ENCODE assay signal across 8 mouse cellular contexts in the genomic region with DNA sequence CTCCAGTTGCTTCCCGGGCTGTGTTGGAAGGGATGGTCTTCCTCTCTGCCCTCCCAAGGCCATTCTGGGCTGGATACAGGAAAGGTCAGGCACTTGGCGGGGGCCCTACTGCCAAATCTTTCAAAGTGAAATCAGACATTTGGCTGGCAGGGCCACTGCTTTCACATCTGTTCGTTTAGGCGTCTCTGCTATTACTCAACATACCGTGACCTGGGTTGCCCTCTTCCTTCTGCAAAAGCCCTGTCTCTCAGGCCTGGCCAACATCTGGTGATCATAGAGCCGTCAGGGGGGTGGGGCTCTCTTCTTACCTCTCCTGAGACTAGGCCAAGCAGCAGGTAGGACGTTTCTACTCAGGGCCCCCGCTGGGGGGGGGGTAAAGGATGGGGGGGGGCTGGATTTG. TPM values are rescaled to one million over a fixed set of nuclear protein-coding genes. Genes with fewer than 3 reads are reported as not detected.
DNase-seq lines count a peak whose midpoint lies in the region; ATAC-seq and TF ChIP-seq lines count a peak whose summit lies in the region.

No protein-coding gene starts in this region.

- no peak for TF ChIP-seq POLR2A in liver, adult 2 months (IDR thresholded peaks at IDR 0.05; ENCODE audit: extremely low read depth, insufficient read depth, low read length)

- H3K27me3 ChIP-seq in liver, adult 2 months (ENCODE audit: control insufficient read depth, insufficient read depth, low read length): no peaks in the 10 kb centered on the region
- H3K27me3 ChIP-seq in embryonic facial prominence, embryonic 12.5 days: 0 out of 2 replicates have a peak, but pooled peaks cover 2% of the 10 kb centered on the region

- no peak overlapping the region for H3K4me2 ChIP-seq in embryonic facial prominence, embryonic 12.5 days (replicated peaks)

- no peak overlapping the region for H3K4me3 ChIP-seq in liver, adult 2 months (ENCODE audit: insufficient read depth, low read depth, low read length)
- no peak overlapping the region for H3K4me3 ChIP-seq in embryonic facial prominence, embryonic 12.5 days

- no peaks in the 10 kb centered on the region for H3K79me2 ChIP-seq in liver, adult 2 months (ENCODE audit: control insufficient read depth, insufficient read depth, low read length)

- no peaks in the 10 kb centered on the region for H3K4me1 ChIP-seq in liver, adult 2 months (ENCODE audit: control insufficient read depth, insufficient read depth, low read length)
- H3K4me1 ChIP-seq in embryonic facial prominence, embryonic 12.5 days: peaks cover 32% of the 10 kb centered on the region

- no peak for TF ChIP-seq CTCF in liver, adult 2 months (IDR thresholded peaks at IDR 0.05; ENCODE audit: low read depth, low read length)

- no peaks in the 10 kb centered on the region for H3K9me3 ChIP-seq in embryonic facial prominence, embryonic 12.5 days

- WGBS in liver, adult 2 months: 18% methylated on average over 8 of the region's 8 CpGs
- 11% methylated on average over 8 of the region's 8 CpGs for WGBS in embryonic facial prominence, embryonic 12.5 days

- peak; percentile 75 for DNase-seq in liver, adult 2 months (ENCODE audit: extremely low read depth, low read depth, low spot score)
- no peak for DNase-seq in liver
- DNase-seq in kidney, adult 9 months: peak; percentile 38
- DNase-seq in retina, postnatal 1 day: no peak
- DNase-seq in c-Kit-positive CD71-positive TER-119-positive erythroid progenitor cells, embryonic 14.5 days (ENCODE audit: low spot score): no peak

- no peak overlapping the region for H3K27ac ChIP-seq in liver, adult 2 months (replicated peaks; ENCODE audit: insufficient read depth, low read depth, low read length)
- 0 out of 2 replicates have a peak overlapping the region, but pooled peaks have one; percentile 27 for H3K27ac ChIP-seq in embryonic facial prominence, embryonic 12.5 days

- no peak overlapping the region for H3K9ac ChIP-seq in liver, adult 2 months (ENCODE audit: low read depth, low read length)
- no peak overlapping the region; the same call in 1 of the 2 replicates for H3K9ac ChIP-seq in embryonic facial prominence, embryonic 12.5 days

- ATAC-seq in embryonic facial prominence, embryonic 12.5 days (ENCODE audit: insufficient number of reproducible peaks, insufficient read depth, low FRiP score, low TSS enrichment): no peak
- peak; percentile 74 for ATAC-seq in neutrophil, adult 5-6 weeks (ENCODE audit: extremely low read depth, insufficient number of reproducible peaks, low FRiP score, poor library complexity, severe bottlenecking)
- ATAC-seq in inflammation-experienced regulatory T-cells, adult 6 months: no peak

- no peaks in the 10 kb centered on the region for H3K36me3 ChIP-seq in liver, adult 2 months (ENCODE audit: control insufficient read depth, insufficient read depth, low read length)
- H3K36me3 ChIP-seq in embryonic facial prominence, embryonic 12.5 days: no peaks in the 10 kb centered on the region

RNA-seq across cellular contexts. Expression of gene Adcy7, which starts 10.5 kb away (rescaled TPM):
- 2.1 and 2.6 TPM in 2 replicates for total RNA-seq in liver, adult 2 months (2014; rRNA removed)
- 1.0 and 1.6 TPM in 2 replicates for polyA plus RNA-seq in liver, adult 2 months (2012; rRNA removed)
- polyA plus RNA-seq in embryonic facial prominence, embryonic 12.5 days (2016; fragmentation: Nextera tagmentation; extraction: Ambion mirVana): 4.0 and 4.1 TPM in 2 replicates
- total RNA-seq in neutrophil, adult 5-6 weeks (2017): 106 and 107 TPM in 2 replicates
- 100 to 1,000 TPM in 1 of 3 experiments, 10 to 100 TPM in 2; 93.6 to 134 (median 97.2) TPM for polyA plus RNA-seq in inflammation-experienced regulatory T-cells, adult 6 months (2017; shearing (Covaris generic))

Comparison
In these comparisons a context has a peak if more than half of its experiments do, and no peak if none do; other contexts are left out.
1. DNase-seq: peak in liver, adult 2 months (single experiment) and kidney, adult 9 months (single experiment); none in liver (single experiment), retina, postnatal 1 day (single experiment) and c-Kit-positive CD71-positive TER-119-positive erythroid progenitor cells, embryonic 14.5 days (single experiment).
2. RNA of gene Adcy7, which starts 10.5 kb away (polyA plus RNA-seq): 93.6 to 134 TPM in inflammation-experienced regulatory T-cells, adult 6 months; 4.0 to 4.1 TPM in embryonic facial prominence, embryonic 12.5 days and 1.0 to 1.6 TPM in liver, adult 2 months; every median in the first group is over 10 times any median in the second.